Mouse (Mus musculus) ovary, postnatal 14 days (tissue): ENCODE measurements at regions not wholly inside any gene's neighbourhood (a gene's known extent, or its start where the extent isn't known, plus 50 kb on each side); places are given as distances from the start of the nearest gene placed in this dataset.

ENCODE experiments used
- DNase-seq: peaks from one replicate; pipeline ENCODE4 v3.0.0; 2022; ENCODE audit warnings: low spot score

DNA sequence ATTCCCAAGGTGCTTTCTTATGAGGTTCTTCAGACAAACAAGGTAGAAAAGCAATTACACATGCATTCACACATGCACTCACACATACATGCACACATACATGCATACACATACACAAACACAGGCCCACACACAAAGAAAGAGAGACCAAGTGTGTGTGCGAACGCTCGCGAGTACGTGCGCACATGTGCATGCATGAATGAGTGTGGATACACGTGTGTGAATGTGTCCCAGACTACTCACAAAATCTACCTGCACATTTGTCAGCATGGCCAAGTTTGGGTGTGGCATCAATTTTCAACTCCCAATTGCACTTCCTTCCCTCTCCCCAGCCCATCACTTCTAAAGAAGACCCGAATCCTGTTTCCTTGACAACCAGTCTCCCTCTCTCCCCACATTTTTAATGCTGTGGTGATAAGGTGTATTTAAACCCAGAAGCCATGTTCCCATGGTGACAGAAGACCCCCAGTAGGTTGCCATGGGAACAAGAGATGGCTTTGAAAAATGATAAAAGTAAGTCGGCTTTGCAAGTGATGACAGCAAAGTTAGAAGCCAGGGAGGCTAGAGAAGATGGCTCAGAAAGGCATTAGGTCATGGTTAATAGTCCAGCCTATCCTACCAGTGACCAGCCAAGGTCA lies 206.3 kb downstream of the Rpl10-ps3 start:
- DNase-seq, result no peak

DNA sequence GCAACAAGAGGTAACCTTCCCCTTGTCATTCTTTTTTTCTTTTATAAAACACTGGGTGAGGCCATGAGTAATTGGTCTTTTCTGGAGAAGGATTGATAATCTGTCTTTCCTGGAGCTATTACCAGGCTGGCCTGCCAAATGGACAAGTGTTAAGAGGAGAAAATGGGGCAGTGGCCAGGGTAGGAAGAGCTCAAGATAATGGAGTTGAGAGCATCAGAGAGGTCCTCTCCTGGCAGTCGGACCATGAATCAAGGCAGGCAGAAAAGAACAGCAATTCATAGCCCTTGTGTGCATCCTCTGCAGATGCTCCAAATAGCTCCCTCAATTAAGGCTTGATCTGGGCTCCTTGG lies 208.2 kb downstream of the Rpl10-ps3 start:
- no peak for DNase-seq

DNA sequence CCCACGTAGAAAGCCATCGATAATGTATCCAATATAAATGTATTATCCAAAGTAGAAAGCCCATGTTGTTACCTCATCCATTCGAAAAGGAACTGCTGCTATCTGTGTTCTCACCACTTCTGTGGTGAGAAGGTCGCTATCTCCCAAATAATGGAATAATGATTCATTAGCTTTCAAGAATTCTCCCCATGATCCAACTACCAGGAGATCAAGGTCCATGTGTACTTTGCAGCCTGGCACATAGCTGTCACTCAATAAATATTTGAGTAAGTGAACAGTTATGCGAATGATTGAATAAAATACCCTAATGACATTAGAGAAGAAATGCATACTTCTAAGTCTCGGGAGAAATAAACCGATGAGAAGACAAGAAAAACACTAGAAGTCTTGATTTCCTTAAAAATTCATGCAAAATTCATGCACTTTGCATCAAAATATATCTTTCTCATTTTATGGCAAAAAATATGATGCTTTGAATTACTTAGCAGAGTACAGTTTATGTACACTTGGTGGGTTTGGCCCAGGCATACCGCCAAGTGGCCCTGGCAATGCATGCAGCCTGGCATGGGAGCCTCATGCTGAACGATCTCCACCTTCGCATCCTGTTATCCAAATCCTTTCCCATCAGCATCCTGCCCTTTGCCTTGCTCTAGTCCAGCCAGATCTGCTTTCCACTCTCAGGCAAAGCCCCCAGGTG lies 208.7 kb downstream of the Rpl10-ps3 start:
- no peak for DNase-seq

- DNase-seq, result no peak
Observed at GRCm38 (mm10) chr9:50124241-50124640, 220.5 kb downstream of the Rpl10-ps3 start.

DNA sequence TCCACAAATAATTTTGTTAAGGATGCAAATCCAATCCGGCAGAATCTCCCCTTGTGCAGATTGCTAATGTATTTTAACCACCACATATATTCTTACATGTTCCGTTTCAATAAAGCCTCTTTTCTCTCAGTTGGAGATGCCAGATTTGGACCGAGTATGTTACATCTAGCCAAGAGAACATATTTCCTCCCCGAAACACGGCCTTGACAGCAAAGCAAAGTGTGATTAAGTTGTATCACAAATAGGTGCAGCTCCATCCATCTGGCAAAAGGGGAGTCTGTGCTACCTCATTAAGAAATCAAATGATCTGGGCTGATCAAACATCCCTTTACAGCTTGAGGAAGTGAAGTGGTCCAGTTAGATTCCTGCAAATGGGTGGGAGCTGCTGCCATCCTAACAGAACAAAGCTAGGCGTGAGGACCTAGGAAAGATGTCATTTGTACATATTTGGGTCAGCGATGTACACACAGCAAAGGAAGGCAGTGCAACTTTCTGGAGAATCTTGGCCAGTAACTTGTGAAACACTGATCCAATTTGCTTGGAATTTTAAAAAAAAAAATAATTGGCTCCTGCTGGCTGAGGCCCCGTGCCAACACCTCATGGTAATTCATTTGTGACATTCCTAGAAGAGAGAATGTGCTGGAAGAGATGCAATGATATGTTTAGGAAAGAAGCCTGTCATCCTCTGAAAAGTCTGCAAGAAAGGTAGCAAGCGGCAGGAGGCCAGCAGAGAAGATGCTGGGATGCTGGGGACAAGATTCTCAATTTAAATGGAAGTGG lies 223.8 kb downstream of the Rpl10-ps3 start:
- no peak for DNase-seq

DNA sequence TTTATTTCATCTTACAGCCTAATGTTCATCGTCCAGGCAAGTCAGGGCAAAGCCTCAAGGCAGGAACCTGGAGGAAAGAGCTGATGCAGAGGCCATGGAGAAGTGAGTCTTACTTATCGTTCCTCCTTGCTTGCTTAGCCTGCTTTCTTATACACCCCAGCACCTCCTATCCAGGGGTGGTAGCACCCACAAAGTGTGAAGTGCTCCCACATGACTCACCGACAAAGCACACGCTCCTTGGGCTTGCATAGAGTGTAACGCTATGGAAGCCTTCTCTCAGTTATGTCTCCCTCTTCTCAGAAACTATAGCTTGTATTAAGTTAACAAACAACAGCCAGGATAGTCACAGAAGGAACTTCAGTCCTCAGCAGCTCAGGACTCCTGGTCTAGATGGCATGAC lies 225.4 kb downstream of the Rpl10-ps3 start:
- DNase-seq, result no peak

DNA sequence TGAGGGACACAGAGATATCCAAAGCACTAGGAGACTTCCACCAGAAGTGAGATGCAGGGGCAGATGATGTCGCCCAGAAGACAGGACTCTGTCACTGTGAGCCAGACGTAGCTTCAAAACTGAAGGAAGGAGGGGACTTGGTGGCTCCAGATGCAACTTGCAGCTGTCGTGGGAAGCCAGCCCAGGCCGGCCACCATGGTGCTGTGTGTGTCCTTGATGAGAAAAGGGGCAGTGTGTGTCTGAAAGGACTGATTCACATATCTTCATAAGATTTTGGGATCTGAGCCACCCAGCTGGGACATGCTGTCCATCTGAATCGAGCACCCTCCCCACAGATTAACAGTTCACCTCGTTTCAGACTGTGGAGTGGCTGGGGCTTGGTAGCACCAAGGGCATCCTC lies 226.2 kb downstream of the Rpl10-ps3 start:
- no peak for DNase-seq

GRCm38 (mm10) chr9:50106551-50106950 lies 238.2 kb downstream of the Rpl10-ps3 start:
- DNase-seq, result no peak

DNA sequence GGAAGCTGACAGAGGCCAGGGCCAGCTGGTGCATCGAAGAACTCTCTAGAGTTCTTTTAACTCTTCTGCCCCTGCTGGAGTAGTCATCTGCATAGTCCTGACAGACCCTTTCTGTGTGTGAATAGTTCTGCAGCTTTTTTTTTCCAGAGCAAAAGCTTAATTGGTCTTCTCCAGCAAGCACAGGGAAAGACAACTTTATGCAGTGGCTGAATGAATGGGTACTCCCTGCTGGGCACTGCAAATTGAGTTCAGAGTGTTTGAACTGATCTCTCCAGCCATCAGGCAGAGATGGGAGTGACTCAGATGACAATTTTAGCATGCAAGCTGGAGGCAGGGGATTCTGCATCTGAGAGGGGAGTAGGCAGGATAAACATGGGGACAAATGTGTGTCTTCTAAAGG lies 242.0 kb downstream of the Rpl10-ps3 start:
- DNase-seq, result no peak

GRCm38 (mm10) chr9:50101061-50101460 lies 243.7 kb downstream of the Rpl10-ps3 start:
- no peak for DNase-seq

GRCm38 (mm10) chr9:50090968-50091367 lies 253.8 kb downstream of the Rpl10-ps3 start:
- DNase-seq, result no peak

DNA sequence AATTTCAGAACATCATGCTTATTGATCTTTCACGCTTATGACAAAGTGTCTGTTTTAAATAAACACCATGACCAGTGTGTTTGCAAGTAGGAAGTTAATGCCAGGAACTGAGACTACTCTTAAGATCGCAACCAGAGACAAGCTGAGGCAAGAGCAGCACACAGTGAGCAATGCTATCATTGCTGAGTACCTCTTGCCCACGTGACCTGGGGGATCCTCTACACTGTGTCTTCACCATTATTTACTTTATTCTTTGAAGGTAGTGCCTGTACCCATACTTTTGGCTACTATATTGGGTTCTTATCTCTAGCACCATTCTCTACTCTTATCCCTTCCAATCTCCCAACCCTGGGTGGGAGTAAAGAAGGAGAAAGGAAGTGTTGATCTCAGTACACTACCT lies 254.9 kb downstream of the Rpl10-ps3 start:
- DNase-seq, result no peak

- no peak for DNase-seq
Observed at GRCm38 (mm10) chr9:50080205-50080604, 264.6 kb downstream of the Rpl10-ps3 start.

DNA sequence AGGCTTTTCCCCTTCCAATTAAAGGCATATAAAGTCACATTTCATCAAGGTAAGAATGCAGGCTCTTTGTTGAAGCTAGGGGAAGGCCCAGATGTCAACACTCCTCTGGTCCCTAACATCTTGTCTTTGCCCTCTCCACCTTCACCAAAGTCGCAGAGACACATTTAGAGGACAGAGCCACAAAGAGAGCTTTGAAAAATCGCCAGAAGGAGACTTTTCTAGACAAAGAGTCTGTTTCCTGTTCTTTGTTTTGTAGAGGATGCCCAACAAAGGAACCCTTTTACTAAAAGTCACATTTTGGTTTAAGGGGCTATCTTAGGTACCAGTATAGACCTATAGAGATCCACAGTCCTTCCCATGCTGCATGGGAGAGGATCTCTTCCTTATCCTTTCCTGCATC lies 269.9 kb upstream of the Ncam1 start:
- DNase-seq, result no peak

DNA sequence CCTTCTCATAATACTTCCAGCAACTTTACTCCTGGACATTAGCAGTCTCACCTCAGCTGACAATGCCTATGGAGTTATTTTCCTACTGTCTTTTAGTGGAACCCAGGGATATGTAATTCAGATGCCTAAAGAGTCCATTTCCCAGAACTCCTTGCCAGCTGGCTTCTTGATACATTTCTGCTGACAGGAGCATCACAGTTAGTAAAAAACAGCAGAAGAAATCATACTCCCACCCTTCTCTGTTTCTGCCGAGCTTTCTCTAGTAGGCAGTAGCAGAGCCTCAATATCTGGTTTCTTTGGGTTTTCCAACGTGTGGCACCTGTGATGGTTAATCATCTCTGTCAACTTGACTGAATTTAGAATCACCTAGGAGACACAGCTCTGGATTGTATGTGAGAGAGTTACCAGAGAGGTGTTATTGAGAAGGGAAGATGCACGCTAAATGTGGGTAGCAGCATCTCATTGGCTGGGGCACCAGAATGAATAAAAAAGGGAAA lies 269.1 kb upstream of the Ncam1 start:
- DNase-seq, result no peak

GRCm38 (mm10) chr9:50064505-50065229 lies 265.9 kb upstream of the Ncam1 start:
- no peak for DNase-seq

GRCm38 (mm10) chr9:50038231-50038630 lies 239.5 kb upstream of the Ncam1 start:
- no peak for DNase-seq

GRCm38 (mm10) chr9:50032322-50033158 lies 233.8 kb upstream of the Ncam1 start:
- no peak for DNase-seq

GRCm38 (mm10) chr9:50031318-50031717 lies 232.6 kb upstream of the Ncam1 start:
- DNase-seq, result no peak

DNA sequence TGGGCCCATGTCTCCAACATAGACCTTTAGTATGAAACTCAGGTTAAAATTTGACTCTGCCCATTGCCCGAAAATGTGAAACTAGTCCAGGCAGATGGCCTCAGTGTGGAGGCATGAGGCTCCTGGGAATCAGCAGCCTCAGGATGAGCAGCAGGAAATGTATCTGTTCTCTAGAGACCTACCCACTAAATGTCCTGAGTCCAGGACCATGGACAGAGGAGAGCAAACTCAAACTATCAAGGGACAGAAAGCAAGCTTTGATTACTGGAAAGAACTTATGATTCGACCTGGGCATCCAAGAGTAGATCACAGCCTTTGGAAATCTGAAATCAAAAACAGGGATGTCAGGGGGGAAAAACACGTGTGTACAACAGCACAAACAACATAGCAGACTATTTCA lies 230.3 kb upstream of the Ncam1 start:
- peak; percentile 16 for DNase-seq

- no peak for DNase-seq
Observed at GRCm38 (mm10) chr9:50028573-50028972, 229.8 kb upstream of the Ncam1 start.

GRCm38 (mm10) chr9:50024820-50025219 lies 226.1 kb upstream of the Ncam1 start:
- DNase-seq, result no peak
